Mouse (Mus musculus) midbrain, embryonic 14.5 days (tissue): Measurements from ENCODE around the gene Zfp867. TPM values are rescaled to one million over a fixed set of nuclear protein-coding genes. Genes with fewer than 3 reads are reported as not detected.

Source experiments
- ATAC-seq: fragments of 200-750 bp; cut with Nextera tagmentation; 2 replicates; pipeline ENCODE4 v1.8.0; 2017; ENCODE audit warnings: moderate number of reproducible peaks, moderate library complexity; ENCODE audit not compliant: low FRiP score, low TSS enrichment
- DNase-seq: peaks from one replicate; pipeline ENCODE4 v3.0.0-alpha.2; 2015
- H3K27ac ChIP-seq: fragments of 300-500 bp; sonication (generic); replicated peaks from 2 replicates; pipeline ENCODE4 v1.5.1; 2014; ENCODE audit warnings: mild to moderate bottlenecking, low read depth, low read length, moderate library complexity
- H3K27me3 ChIP-seq: fragments of 300-500 bp; sonication (generic); 2 replicates; pipeline ENCODE4 v1.6.1; 2014; ENCODE audit warnings: low read length, control low read depth, mixed read lengths; ENCODE audit not compliant: control insufficient read depth, insufficient read depth
- H3K36me3 ChIP-seq: fragments of 300-500 bp; sonication (generic); 2 replicates; pipeline ENCODE4 v1.6.1; 2014; ENCODE audit warnings: low read length, control low read depth; ENCODE audit not compliant: control insufficient read depth, insufficient read depth
- H3K4me1 ChIP-seq: fragments of 300-500 bp; sonication (generic); 2 replicates; pipeline ENCODE4 v1.6.1; 2014; ENCODE audit warnings: mild to moderate bottlenecking, antibody characterized with exemption, low read length, control low read depth; ENCODE audit not compliant: control insufficient read depth, insufficient read depth
- H3K4me2 ChIP-seq: fragments of 300-500 bp; sonication (generic); 2 replicates; pipeline ENCODE4 v1.6.1; 2014; ENCODE audit warnings: mild to moderate bottlenecking, low read length, moderate library complexity
- H3K4me3 ChIP-seq: fragments of 300-500 bp; sonication (generic); replicated peaks from 2 replicates; pipeline ENCODE4 v1.5.1; 2014; ENCODE audit warnings: low read depth, low read length
- H3K9ac ChIP-seq: fragments of 300-500 bp; sonication (generic); replicated peaks from 2 replicates; pipeline ENCODE4 v1.6.1; 2014; ENCODE audit warnings: mild to moderate bottlenecking, low read length, moderate library complexity
- H3K9me3 ChIP-seq: fragments of 300-500 bp; sonication (generic); 2 replicates; pipeline ENCODE4 v1.6.1; 2016; ENCODE audit warnings: low read length, control low read depth, mixed read lengths; ENCODE audit not compliant: control insufficient read depth
- WGBS: fragments of 180-500 bp; shearing (Covaris S2); extraction: QIAGEN DNeasy Blood & Tissue Kit; methylation state at CpG from one replicate; pipeline ENCODE4 v1.1.7; 2014; 5-methylcytosine and 5-hydroxymethylcytosine counted together
- polyA plus RNA-seq: library from polyadenylated mRNA; unstranded; fragments of >200 nt; fragmentation: Nextera tagmentation; extraction: Ambion mirVana; gene quantifications from 2 replicates; pipeline ENCODE4 v1.2.1, GENCODE M21; 2014

Gene Zfp867
- polyA plus RNA-seq, 1 experiment from 2014 or later, result 18.3 TPM

DNA sequence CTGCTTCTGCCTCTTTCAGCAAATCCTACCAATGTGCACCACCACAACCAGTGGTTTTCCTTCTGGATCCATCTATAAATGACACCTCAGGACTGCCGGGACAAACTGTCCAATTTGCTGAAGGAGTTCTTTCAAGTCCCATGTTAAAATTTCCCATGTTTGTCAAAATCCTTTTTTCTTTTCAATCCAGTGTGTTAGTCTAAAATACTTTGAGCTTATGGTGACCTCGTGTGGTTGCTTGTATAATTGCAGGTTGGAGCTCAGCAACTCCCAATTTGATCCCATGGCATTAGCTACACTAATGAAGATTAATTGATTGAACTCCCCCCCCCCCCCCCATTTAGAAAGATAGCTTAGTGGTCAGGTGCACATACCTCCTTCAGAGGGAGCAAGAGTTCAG is 10.9 kb upstream of the Zfp867 start:
- peaks cover 31% of the 10 kb centered on the region for H3K36me3 ChIP-seq

DNA sequence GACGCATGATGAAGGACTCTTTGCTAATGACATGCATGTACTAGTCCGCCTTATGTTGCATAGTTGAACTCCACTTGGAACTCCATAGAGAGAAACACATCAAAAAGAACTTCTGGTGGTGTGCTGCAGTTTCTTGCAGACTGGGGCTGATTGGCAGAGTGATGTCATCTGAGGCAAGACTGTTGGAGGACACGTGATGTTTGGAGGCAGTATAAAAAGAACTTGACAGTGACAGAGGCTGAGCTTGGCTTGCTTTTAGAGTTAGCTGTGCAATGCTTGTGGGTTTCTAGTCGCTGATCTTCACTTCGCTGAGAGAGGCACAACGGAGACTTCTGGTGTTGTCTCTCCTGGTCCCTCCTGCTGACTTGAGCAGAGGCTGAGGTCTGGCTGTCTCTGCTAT is 5.0 kb upstream of the Zfp867 start:
- Histone ChIP-seq H3K4me1 (no peaks in the 10 kb centered on the region), H3K27me3 (no peaks in the 10 kb centered on the region), H3K27ac (no peak overlapping the region), H3K4me3 (no peak overlapping the region), H3K36me3 (no peaks in the 10 kb centered on the region), H3K9me3 (no peaks in the 10 kb centered on the region), H3K4me2 (no peak overlapping the region), H3K9ac (no peak overlapping the region)
- ATAC-seq, result no peak
- DNase-seq, result no peak
- 72% methylated on average over 6 of the region's 6 CpGs for WGBS

More for the DNA sequence above, 10.9 kb upstream of the Zfp867 start:
- H3K4me3 ChIP-seq, result no peak overlapping the region
- H3K4me2 ChIP-seq, result no peak overlapping the region
- no peak overlapping the region for H3K27ac ChIP-seq
- WGBS, result 10% methylated on average over 2 of the region's 2 CpGs
- ATAC-seq, result no peak
- no peak overlapping the region for H3K9ac ChIP-seq
- no peaks in the 10 kb centered on the region for H3K4me1 ChIP-seq
- H3K9me3 ChIP-seq, result no peaks in the 10 kb centered on the region
- no peaks in the 10 kb centered on the region for H3K27me3 ChIP-seq
- peak; percentile 87 for DNase-seq

DNA sequence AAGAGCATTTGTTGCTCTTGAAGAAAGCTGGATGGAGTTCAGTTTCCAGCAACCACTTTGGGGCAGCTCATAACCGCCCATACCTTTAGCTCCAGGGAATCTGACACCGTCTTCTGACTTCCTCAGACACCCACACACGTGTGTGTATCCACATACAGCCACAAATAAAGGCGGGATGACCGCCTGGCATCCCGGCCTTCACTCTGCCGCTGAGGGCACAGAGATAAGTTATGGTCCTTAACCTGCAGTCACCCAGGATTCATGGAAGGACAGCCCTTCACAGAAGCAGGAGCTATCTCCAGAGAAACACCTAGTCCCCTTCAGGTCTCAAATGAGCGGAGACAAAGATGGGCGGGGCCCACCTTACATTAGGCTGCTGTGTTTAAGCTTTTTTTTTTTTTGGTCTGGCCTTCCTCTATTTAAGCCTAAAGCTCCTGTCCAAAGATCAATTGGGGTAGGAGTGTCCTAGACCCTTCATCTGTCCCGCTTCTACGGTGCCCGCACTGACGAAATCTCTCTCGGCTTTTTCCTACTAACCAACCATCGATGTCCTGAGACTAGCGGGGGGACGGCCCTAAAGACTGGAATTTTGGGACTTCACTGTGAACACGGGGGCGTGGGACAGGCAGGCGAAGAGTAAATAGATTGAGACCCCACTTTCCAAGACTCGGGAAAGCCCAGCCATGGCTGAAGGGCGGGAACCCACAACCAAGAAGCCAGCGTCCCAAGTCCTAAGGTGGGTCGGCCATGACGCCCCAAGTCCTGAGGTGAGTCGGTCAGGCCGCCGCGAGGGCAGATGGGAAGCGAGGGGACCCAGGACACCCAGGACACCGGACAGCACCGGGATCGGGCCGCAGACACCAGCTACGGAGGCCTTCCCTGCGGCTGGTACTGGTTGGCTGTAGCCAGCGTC is 605 bp downstream of the Zfp867 start:
- 8% methylated on average over 37 of the region's 37 CpGs for WGBS
- ATAC-seq, result peak; percentile 70
- Histone ChIP-seq H3K27ac (peak overlapping the region; percentile 78), H3K9ac (peak overlapping the region; percentile 94), H3K36me3 (no peaks in the 10 kb centered on the region), H3K4me3 (peak overlapping the region; percentile 93), H3K27me3 (no peaks in the 10 kb centered on the region), H3K4me1 (peaks cover 7% of the 10 kb centered on the region; the same call in 1 of the 2 replicates), H3K9me3 (no peaks in the 10 kb centered on the region), H3K4me2 (peak overlapping the region; percentile 84)
- DNase-seq, result peak; percentile 27

DNA sequence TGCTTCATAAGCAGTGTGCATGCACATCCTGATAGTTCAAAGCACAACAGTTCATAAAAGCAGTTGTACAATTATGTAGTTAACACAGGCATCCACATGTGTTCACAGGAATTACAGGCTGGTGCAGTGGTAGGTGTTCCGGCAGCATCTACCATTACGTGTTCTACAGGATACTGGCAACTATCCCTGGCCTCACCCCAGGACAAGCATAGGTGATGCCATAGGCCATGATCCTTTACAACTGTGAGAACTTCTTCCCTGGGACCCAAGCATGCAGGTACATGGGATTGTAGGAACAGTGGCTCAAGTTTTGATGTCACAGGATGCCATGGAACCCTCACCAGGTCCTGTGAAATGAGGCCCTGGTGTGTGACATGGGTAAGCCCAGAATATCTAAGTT is 11.8 kb downstream of the Zfp867 start:
- WGBS, result 92% methylated on average over 2 of the region's 2 CpGs
- Histone ChIP-seq H3K36me3 (peaks cover 72% of the 10 kb centered on the region), H3K4me2 (no peak overlapping the region), H3K9me3 (peaks cover 27% of the 10 kb centered on the region), H3K27ac (no peak overlapping the region), H3K4me1 (no peaks in the 10 kb centered on the region), H3K9ac (no peak overlapping the region), H3K4me3 (no peak overlapping the region), H3K27me3 (no peaks in the 10 kb centered on the region)
- ATAC-seq (no peak), DNase-seq (no peak)

DNA sequence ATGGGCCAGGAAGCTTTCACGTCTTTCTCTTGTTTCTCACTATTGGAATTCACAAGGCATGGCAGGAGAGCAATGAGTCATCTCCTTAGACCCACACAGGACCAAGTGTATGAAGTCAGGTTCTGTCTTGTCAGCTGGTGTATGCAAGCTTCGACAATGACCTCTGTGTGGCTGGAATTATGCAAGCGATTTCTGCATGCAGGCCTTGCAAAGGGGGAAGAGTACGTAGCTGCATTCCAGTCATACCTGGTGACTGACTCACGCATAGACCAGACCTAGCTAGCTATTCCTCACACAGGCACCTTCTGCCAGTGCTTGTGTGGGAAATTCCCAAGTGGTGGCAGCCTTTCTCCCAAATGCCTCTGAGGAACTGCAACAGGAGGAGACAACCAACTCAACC is 13.3 kb downstream of the Zfp867 start:
- peaks cover 78% of the 10 kb centered on the region for H3K36me3 ChIP-seq
- H3K4me3 ChIP-seq, result no peak overlapping the region
- no peak overlapping the region for H3K4me2 ChIP-seq
- H3K27ac ChIP-seq, result no peak overlapping the region
- WGBS, result 71% methylated on average over 5 of the region's 5 CpGs
- no peak for DNase-seq
- ATAC-seq, result no peak
- peaks cover 19% of the 10 kb centered on the region for H3K9me3 ChIP-seq
- H3K4me1 ChIP-seq, result no peaks in the 10 kb centered on the region
- H3K9ac ChIP-seq, result no peak overlapping the region
- H3K27me3 ChIP-seq, result no peaks in the 10 kb centered on the region

DNA sequence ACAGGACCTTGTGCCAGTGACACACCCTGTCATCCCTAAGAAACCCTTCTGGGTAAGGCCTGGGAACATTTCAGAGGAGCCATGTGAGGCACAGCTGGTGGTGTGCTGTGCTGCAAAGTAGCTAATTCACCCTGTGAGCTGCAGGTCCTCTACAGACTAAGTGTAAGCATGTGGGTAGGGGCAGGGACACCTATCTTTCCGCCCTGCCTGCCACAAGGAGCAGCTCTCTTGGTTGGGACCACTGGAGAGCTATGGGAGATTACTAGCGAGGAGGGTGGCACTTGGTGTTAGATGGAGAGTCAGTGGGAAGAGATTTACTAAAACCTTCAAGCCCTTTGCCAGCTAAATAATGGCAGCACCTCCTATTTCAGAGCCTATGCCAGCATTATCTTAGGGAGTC is 15.4 kb downstream of the Zfp867 start:
- no peak overlapping the region for H3K27ac ChIP-seq
- H3K9me3 ChIP-seq, result no peaks in the 10 kb centered on the region
- H3K27me3 ChIP-seq, result no peaks in the 10 kb centered on the region
- no peaks in the 10 kb centered on the region for H3K4me1 ChIP-seq
- no peak overlapping the region for H3K4me2 ChIP-seq
- H3K4me3 ChIP-seq, result no peak overlapping the region
- no peak for ATAC-seq
- no peak for DNase-seq
- no peak overlapping the region for H3K9ac ChIP-seq
- 97% methylated on average over 2 of the region's 2 CpGs for WGBS
- peaks cover 73% of the 10 kb centered on the region for H3K36me3 ChIP-seq

DNA sequence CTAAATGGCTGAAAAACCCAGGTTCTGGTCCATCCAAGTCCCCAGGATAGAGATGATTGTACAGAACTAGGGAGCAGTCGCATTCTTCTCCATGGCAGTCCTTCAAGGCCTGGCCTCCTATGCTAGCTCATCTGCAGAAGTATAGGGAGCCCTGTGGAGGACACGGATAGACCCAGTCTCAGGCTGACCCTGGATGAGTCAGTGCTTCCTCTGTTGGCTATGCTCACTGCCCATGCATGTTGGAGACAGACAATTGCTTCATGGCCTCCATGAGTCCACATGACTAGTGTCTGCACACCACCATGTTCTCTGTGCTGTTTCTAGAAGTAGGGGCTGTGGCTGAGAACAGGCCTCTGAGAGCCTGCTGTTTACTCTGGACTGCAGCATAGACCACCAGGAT is 15.9 kb downstream of the Zfp867 start:
- WGBS, result 91% methylated on average over 2 of the region's 2 CpGs
- Histone ChIP-seq H3K36me3 (peaks cover 72% of the 10 kb centered on the region), H3K4me2 (no peak overlapping the region), H3K9ac (no peak overlapping the region), H3K9me3 (no peaks in the 10 kb centered on the region), H3K4me1 (0 out of 2 replicates have a peak, but pooled peaks cover under 1% of the 10 kb centered on the region), H3K27me3 (no peaks in the 10 kb centered on the region), H3K4me3 (no peak overlapping the region), H3K27ac (no peak overlapping the region)
- no peak for ATAC-seq
- DNase-seq, result no peak

DNA sequence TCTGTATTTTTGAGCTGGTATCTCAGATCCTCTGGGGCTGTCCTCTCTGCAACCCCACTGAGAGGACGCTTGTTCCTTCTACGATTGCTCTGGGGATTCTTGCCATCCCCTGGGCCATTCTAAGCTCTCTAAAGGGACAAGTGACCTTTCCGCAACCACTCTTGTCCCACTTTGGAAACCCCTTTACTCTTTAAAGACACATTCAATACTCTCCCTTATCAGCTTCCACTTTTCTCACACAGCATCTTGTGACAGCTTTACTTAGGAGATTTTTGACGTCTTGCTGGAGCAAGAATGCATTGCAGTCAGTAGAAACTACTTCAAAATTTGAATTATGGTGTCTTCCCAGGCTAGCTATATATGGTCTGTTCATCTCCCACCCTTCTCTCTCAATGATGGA is 21.2 kb downstream of the Zfp867 start, which contains the start of gene Snap47:
Gene Snap47, minus strand, starts transcription at position 101 of the 400 bp plus-strand sequence.
- Histone ChIP-seq H3K4me3 (peak within 1 kb of the TSS; percentile 75), H3K4me2 (peak within 1 kb of the TSS; percentile 91), H3K27ac (peak within 1 kb of the TSS; percentile 79; the same call in 1 of the 2 replicates), H3K36me3 (peaks cover 43% of the 10 kb centered on the region), H3K27me3 (no peaks in the 10 kb centered on the region), H3K4me1 (peaks cover 20% of the 10 kb centered on the region), H3K9ac (peak within 1 kb of the TSS; percentile 70), H3K9me3 (no peaks in the 10 kb centered on the region)
- ATAC-seq (no peak), DNase-seq (no peak)
- 87% methylated on average over 4 of the region's 4 CpGs for WGBS
